Mouse (Mus musculus) lung, postnatal 0 days (tissue): ENCODE data around the gene Ttc25. TPM values are rescaled to one million over a fixed set of nuclear protein-coding genes. Genes with fewer than 3 reads are reported as not detected.

Experiments
- ATAC-seq: fragments of 200-750 bp; cut with Nextera tagmentation; 2 replicates; pipeline ENCODE4 v1.8.0; 2017; ENCODE audit warnings: moderate library complexity
- DNase-seq: peaks from one replicate; pipeline ENCODE4 v3.0.0-alpha.2; 2016; ENCODE audit warnings: low spot score
- H3K27ac ChIP-seq: fragments of 300-500 bp; sonication (generic); 2 replicates; pipeline ENCODE4 v1.5.1; 2014; ENCODE audit warnings: antibody characterized with exemption, mild to moderate bottlenecking, low read length, mixed read lengths
- H3K27me3 ChIP-seq: fragments of 300-500 bp; sonication (generic); replicated peaks from 2 replicates; pipeline ENCODE4 v1.6.1; 2014; ENCODE audit warnings: low read length, mixed read lengths; ENCODE audit not compliant: insufficient read depth
- H3K36me3 ChIP-seq: fragments of 300-500 bp; sonication (generic); 2 replicates; pipeline ENCODE4 v1.6.1; 2014; ENCODE audit warnings: low read length, mixed read lengths; ENCODE audit not compliant: insufficient read depth
- H3K4me1 ChIP-seq: fragments of 300-500 bp; sonication (generic); 2 replicates; pipeline ENCODE4 v1.6.1; 2014; ENCODE audit warnings: antibody characterized with exemption, low read depth, low read length, mixed read lengths; ENCODE audit not compliant: insufficient read depth
- H3K4me2 ChIP-seq: fragments of 300-500 bp; sonication (generic); replicated peaks from 2 replicates; pipeline ENCODE4 v1.6.1; 2014; ENCODE audit warnings: low read depth, mild to moderate bottlenecking, low read length, moderate library complexity, mixed read lengths
- H3K4me3 ChIP-seq: fragments of 300-500 bp; sonication (generic); 2 replicates; pipeline ENCODE4 v1.5.1; 2014; ENCODE audit warnings: low read depth, low read length
- H3K9ac ChIP-seq: fragments of 300-500 bp; sonication (generic); replicated peaks from 2 replicates; pipeline ENCODE4 v1.6.1; 2014; ENCODE audit warnings: low read depth, mild to moderate bottlenecking
- H3K9me3 ChIP-seq: fragments of 300-500 bp; sonication (generic); 2 replicates; pipeline ENCODE4 v1.6.1; 2016; ENCODE audit warnings: low read length, mixed read lengths
- CTCF ChIP-seq: IDR thresholded peaks from 2 replicates; pipeline ENCODE4 v1.5.1; 2016; ENCODE audit warnings: antibody characterized with exemption, mild to moderate bottlenecking
- EP300 ChIP-seq: IDR thresholded peaks from 2 replicates; pipeline ENCODE4 v1.6.1; 2016; ENCODE audit warnings: antibody characterized with exemption, mild to moderate bottlenecking, control low read depth
- WGBS: fragments of 180-500 bp; shearing (Covaris S2); extraction: QIAGEN DNeasy Blood & Tissue Kit; methylation state at CpG from one replicate; pipeline ENCODE4 v1.1.7; 2014; 5-methylcytosine and 5-hydroxymethylcytosine counted together
- polyA plus RNA-seq: library from polyadenylated mRNA; unstranded; fragments of >200 nt; fragmentation: Nextera tagmentation; extraction: Ambion mirVana; gene quantifications from 2 replicates; pipeline ENCODE4 v1.2.1, GENCODE M21; 2015

Gene Ttc25
- polyA plus RNA-seq, 1 experiment from 2014 or later, result 3.5 TPM

DNA sequence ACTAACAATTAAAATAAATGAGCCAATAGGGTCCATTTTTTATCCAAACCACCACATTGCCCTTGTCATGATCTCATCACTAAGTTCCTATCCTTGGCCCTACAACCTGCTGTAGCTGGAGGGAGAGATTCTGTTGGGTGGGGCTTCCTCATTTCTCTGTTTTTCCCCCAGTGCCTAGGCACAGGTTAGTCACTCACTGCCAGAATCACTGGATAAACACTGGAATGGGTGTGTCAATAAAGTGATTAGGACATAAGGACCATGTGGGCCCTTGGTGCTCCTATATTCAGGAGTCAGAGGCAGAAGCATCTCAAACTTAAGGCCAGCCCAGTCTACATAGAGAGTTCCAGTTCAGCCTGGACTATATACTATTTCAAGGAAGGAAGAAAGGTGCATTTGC, 8.9 kb upstream of the Ttc25 start:
- no peaks in the 10 kb centered on the region for H3K36me3 ChIP-seq
- H3K4me3 ChIP-seq, result no peak overlapping the region
- H3K9me3 ChIP-seq, result no peaks in the 10 kb centered on the region
- no peak overlapping the region for H3K27ac ChIP-seq
- no peak for ATAC-seq
- TF ChIP-seq EP300, result no peak
- no peak for TF ChIP-seq CTCF
- H3K9ac ChIP-seq, result no peak overlapping the region
- no peak overlapping the region for H3K4me2 ChIP-seq
- DNase-seq, result no peak
- H3K27me3 ChIP-seq, result no peaks in the 10 kb centered on the region
- no peaks in the 10 kb centered on the region for H3K4me1 ChIP-seq

DNA sequence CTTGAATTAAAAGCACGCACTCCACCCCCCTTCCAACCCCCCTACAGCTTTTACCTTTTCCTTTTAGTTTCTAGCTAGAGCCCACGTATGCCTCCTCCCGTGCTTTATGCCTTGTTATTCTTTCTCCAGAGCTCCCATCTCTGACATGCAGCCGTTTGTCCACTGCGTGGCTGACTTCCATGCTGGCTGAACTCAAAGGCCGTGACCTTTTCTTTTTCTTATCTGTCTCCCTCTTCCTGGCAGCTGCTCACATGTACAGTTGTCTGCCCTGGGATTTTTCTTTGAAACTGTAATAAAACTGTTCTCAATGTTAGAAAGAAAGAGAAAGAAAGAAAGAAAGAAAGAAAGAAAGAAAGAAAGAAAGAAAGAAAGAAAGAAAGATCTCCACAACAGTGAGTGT, 4.4 kb upstream of the Ttc25 start:
- ATAC-seq (no peak), DNase-seq (no peak)
- Histone ChIP-seq H3K27ac (no peak overlapping the region), H3K9ac (no peak overlapping the region), H3K27me3 (no peaks in the 10 kb centered on the region), H3K4me3 (no peak overlapping the region), H3K9me3 (no peaks in the 10 kb centered on the region), H3K4me2 (no peak overlapping the region), H3K4me1 (peaks cover 5% of the 10 kb centered on the region), H3K36me3 (no peaks in the 10 kb centered on the region)
- no peak for TF ChIP-seq EP300
- TF ChIP-seq CTCF, result no peak
- 24% methylated on average over 6 of the region's 6 CpGs for WGBS

DNA sequence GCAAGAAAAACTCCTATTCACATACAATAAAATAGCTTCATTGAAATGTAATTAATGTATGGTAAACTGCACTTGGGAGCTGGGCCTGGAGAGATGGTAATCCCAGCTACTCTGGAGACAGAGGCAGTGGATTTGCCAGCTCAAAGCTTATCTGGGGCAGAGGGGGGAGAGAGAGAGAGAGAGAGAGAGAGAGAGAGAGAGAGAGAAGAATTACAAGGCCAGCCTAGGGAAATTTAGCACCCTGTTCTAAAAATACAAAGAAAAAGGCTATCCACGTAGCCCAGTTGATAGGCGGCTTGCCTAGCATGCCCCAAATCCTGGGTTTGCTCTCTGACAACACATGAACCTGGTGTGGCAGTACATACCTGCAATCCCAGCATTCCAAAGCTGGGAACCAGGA, 3.8 kb upstream of the Ttc25 start:
- peaks cover 5% of the 10 kb centered on the region for H3K4me1 ChIP-seq
- 87% methylated on average over 2 of the region's 2 CpGs for WGBS
- H3K27ac ChIP-seq, result no peak overlapping the region

DNA sequence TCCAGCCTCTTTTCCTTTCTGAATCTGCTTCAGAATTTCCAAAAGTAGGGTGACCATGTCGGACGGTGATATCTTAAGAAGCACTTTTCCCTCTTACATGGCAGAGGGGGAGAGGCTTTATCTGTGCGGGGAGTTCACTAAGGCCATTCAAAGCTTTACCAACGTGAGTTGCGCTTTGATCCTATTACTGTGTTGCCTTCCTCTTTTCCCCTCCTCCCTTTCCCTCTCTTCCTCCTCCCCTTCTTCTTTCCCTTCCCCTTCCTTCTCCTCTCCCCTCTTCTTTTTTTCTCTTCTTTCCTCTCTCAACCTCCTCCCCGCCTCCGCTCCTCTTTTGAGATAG, 309 bp downstream of the Ttc25 start:
- Histone ChIP-seq H3K4me2 (peak overlapping the region; percentile 61), H3K27me3 (no peaks in the 10 kb centered on the region), H3K4me3 (peak overlapping the region; percentile 39), H3K4me1 (peaks cover 5% of the 10 kb centered on the region), H3K27ac (peak overlapping the region; percentile 62; the same call in 1 of the 2 replicates), H3K9ac (no peak overlapping the region), H3K9me3 (no peaks in the 10 kb centered on the region), H3K36me3 (no peaks in the 10 kb centered on the region)
- 27% methylated on average over 7 of the region's 7 CpGs for WGBS
- no peak; the same call in 1 of the 2 replicates for ATAC-seq
- TF ChIP-seq CTCF (no peak), EP300 (no peak)
- no peak for DNase-seq

More for the DNA sequence above, 3.8 kb upstream of the Ttc25 start:
- Histone ChIP-seq H3K4me3 (no peak overlapping the region), H3K4me2 (no peak overlapping the region), H3K27me3 (no peaks in the 10 kb centered on the region), H3K9ac (no peak overlapping the region), H3K36me3 (no peaks in the 10 kb centered on the region), H3K9me3 (no peaks in the 10 kb centered on the region)
- ATAC-seq (no peak), DNase-seq (no peak)
- TF ChIP-seq EP300 (no peak), CTCF (no peak)

DNA sequence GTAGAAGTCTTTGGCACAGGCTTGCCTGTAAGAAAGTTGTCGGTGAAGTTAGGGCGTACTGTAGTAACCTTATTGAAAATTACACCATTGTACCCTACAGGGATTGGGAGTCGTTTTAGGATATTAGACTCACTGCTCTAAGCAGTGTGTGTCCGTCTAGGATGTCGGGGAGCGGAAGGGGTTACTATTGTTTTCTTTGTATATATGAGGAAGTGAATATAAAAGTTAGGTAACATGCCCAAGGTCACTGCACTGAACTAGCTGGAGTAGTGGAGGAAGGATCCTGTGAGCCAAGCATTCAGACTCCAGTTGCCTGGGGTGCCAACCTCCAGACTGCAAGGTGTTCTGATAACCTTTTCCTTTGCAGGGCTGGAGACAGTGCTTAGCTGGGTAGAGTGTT, 1.5 kb downstream of the Ttc25 start:
- Histone ChIP-seq H3K4me2 (no peak overlapping the region), H3K9me3 (no peaks in the 10 kb centered on the region), H3K4me3 (no peak overlapping the region), H3K27me3 (no peaks in the 10 kb centered on the region), H3K36me3 (no peaks in the 10 kb centered on the region), H3K9ac (no peak overlapping the region), H3K4me1 (peaks cover 5% of the 10 kb centered on the region), H3K27ac (no peak overlapping the region)
- ATAC-seq (no peak), DNase-seq (peak; percentile 33)
- WGBS, result 56% methylated on average over 6 of the region's 6 CpGs
- TF ChIP-seq CTCF (no peak), EP300 (no peak)

DNA sequence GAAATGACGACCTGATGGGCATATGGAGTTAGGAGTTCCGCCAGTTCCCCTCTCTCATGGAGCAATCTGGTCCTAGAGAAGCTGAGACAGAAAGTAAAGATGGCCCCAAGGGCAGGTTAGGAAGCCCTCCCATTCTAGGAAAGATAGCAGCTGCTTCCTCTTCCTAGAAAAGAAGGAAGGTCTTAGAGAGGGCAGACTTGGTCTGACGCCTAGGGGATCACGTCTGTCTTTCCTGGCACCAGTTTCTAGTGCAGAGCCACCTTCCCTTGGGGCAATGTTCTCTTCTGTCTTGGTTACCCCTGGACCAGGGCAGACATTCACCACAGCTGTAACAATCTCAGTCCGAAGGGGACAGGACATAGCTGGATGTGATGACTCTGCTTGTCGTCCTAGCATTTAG, 2.7 kb downstream of the Ttc25 start:
- Histone ChIP-seq H3K4me1 (peaks cover 5% of the 10 kb centered on the region), H3K9me3 (no peaks in the 10 kb centered on the region), H3K9ac (no peak overlapping the region), H3K4me3 (no peak overlapping the region), H3K4me2 (no peak overlapping the region), H3K27ac (no peak overlapping the region), H3K27me3 (no peaks in the 10 kb centered on the region), H3K36me3 (no peaks in the 10 kb centered on the region)
- no peak for ATAC-seq
- TF ChIP-seq CTCF (no peak), EP300 (no peak)
- 67% methylated on average over 6 of the region's 6 CpGs for WGBS
- no peak for DNase-seq

DNA sequence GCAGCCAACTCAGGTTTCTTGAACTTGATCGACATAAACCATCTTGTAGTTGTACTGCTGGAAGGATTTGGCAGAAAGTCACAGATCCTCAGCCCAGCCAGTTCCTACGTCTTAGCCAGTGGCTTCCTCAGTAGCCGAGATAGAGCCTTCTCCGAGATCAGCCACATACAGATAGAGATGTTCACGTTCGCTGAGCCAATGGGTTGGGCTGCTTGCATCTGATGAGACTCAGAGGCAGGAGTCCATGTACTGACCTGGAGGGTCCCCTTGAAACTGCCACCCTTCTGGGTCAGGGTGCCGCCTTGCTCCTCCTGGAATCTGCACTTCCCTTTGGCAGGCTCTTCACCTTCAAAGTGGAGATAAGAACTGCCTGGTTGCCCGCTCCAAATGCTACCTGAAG, 4.1 kb downstream of the Ttc25 start:
- no peak overlapping the region for H3K4me2 ChIP-seq
- H3K27me3 ChIP-seq, result no peaks in the 10 kb centered on the region
- peaks cover 5% of the 10 kb centered on the region for H3K4me1 ChIP-seq
- WGBS, result 69% methylated on average over 8 of the region's 8 CpGs
- H3K27ac ChIP-seq, result no peak overlapping the region
- no peaks in the 10 kb centered on the region for H3K36me3 ChIP-seq
- no peaks in the 10 kb centered on the region for H3K9me3 ChIP-seq
- DNase-seq (no peak), ATAC-seq (no peak)
- TF ChIP-seq EP300 (no peak), CTCF (no peak)
- no peak overlapping the region for H3K4me3 ChIP-seq
- H3K9ac ChIP-seq, result no peak overlapping the region
